Mouse (Mus musculus): ENCODE measurements around the gene Ndufaf5. TPM values are rescaled to one million over a fixed set of nuclear protein-coding genes. Genes with fewer than 3 reads are reported as not detected.
A peak's percentile ranks its signal among the peaks of the same experiment; 100 is the strongest.
"Not testable (repeated sequence)": the region's sequence is repeated elsewhere in the genome, so short reads cannot be mapped to it uniquely, and the experiment has no call there.

Gene Ndufaf5
- 1.1 TPM in 2 replicates for polyA plus RNA-seq (2012)

DNA sequence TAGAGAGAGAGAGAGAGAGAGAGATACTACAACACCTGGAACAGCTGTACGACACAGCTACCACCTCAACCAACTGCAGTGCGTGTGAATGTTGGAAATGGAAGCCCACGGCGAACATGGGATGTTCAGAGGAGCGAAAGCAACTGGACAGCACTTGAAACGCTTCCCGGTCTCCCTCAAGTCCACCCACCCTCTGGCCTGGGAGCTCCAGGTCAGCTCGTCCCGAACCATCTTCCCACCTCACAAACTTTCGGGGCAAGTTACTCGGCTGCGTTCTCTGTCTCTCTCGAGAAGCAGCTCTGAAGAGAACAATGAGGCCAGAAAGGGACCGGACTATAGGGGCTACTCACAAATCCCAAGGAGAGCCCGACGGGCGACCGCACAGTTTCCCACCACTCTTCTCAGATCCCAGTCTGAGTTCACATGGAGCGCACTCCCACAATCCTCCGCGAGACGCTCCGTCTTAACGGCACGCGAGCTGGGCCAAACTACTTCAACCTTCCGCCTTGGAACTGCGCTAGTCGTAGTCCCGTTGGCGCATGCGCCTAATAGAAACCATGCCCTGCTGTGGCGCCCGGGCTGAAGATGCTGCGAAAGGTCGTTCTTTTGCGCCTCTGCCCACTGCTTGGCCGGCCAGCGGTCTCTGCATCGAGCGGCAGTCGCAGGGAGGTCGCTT, at the start of gene Ndufaf5, which contains the start of gene Esf1:
Ndufaf5 (plus strand) TSS at position 523 of the 676 bp plus-strand sequence.
Esf1 (minus strand) TSS at position 438 of the 676 bp plus-strand sequence.
- Histone ChIP-seq H3K36me3 (ENCODE audit: control insufficient read depth) (peaks cover 12% of the 10 kb centered on the region), H3K9me3 (ENCODE audit: control insufficient read depth, low read length) (no peaks in the 10 kb centered on the region), H3K4me3 (replicated peaks) (peak within 1 kb of the TSS; percentile 68), H3K27me3 (ENCODE audit: control insufficient read depth) (no peaks in the 10 kb centered on the region), H3K4me1 (ENCODE audit: control insufficient read depth) (peaks cover 32% of the 10 kb centered on the region)
- TF ChIP-seq GATA1 (IDR thresholded peaks at IDR 0.05; ENCODE audit: low read length) (no peak), TAL1 (IDR thresholded peaks at IDR 0.05; ENCODE audit: low read length) (no peak)

DNA sequence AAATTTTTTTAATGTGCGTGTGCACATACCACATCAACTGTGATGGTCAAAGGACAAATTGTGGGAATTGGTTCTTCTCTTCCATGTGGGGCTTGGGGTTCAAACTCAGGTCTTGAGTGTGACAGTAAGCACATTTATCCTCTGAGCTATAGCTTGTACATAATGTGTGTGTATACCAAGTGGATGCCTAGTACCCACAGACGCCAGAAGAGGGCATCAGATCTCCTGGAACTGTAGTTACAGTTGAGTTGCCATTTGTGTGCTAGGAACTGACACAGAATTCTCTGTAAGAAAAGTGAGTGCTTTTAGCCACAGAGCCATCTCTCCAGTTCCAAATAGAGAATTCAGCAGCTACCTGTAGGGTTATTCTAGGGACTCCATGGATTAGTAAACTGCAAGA, 44.9 kb upstream of the Ndufaf5 start:
- H3K4me1 ChIP-seq (ENCODE audit: control insufficient read depth): peaks cover 1% of the 10 kb centered on the region; the same call in 1 of the 2 replicates
- no peak for TF ChIP-seq TAL1 (IDR thresholded peaks at IDR 0.05; ENCODE audit: low read length)
- TF ChIP-seq GATA1 (IDR thresholded peaks at IDR 0.05; ENCODE audit: low read length): no peak
- peaks cover 78% of the 10 kb centered on the region for H3K36me3 ChIP-seq (ENCODE audit: control insufficient read depth)
- H3K9me3 ChIP-seq (ENCODE audit: control insufficient read depth, low read length): no peaks in the 10 kb centered on the region
- H3K4me3 ChIP-seq (replicated peaks): no peak overlapping the region
- no peaks in the 10 kb centered on the region for H3K27me3 ChIP-seq (ENCODE audit: control insufficient read depth)

DNA sequence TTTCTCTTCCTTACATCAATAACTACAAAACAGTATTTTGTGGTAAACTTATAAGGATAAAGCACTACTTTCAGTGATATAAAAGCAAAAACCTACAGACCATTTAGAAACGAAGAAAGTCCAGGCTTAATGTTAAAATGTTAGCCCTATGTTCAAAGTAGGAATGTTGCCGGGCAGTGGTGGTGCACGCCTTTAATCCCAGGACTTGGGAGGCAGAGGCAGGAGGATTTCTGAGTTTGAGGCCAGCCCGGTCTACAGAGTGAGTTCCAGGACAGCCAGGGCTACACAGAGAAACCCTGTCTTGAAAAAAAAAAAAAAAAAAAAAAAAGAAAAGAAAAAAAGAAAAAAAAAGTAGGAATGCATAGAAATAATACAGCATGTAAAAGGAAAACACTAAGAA, 18.7 kb upstream of the Ndufaf5 start, which contains the start of gene Gm17374:
Gm17374 (plus strand) TSS at position 301 of the 400 bp plus-strand sequence.
- not testable (repeated sequence) for H3K27me3 ChIP-seq (ENCODE audit: control insufficient read depth); H3K4me1 ChIP-seq (ENCODE audit: control insufficient read depth); H3K4me3 ChIP-seq (replicated peaks); H3K9me3 ChIP-seq (ENCODE audit: control insufficient read depth, low read length)
- H3K36me3 ChIP-seq (ENCODE audit: control insufficient read depth): peaks cover 61% of the 10 kb centered on the region

DNA sequence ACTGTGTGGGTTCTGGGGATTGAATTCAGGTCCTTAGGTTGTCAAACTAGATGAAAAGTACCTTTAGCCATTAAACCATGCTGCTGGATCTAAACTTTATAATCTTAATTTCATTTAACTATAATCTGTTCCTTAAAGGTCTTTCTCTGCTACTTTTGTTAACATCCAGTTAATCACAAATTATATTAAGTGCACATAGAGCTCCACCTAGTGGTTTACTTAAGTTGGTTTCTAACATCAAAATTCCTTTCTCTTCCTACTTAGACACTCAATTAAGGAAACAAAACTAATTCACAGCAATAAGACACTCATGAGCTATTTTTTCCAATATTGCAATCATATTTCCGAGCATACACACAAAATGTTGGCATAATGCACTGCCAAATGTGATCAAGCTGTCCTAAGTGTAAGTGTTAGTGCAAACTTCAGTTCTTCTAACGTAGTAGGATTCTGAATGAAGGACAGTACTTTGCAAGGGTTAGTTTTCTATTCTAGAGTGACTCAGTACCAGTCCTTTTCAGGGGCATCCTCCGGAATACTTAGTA, 11.2 kb upstream of the Ndufaf5 start:
- Histone ChIP-seq H3K4me1 (ENCODE audit: control insufficient read depth) (peaks cover 15% of the 10 kb centered on the region), H3K9me3 (ENCODE audit: control insufficient read depth, low read length) (no peaks in the 10 kb centered on the region), H3K4me3 (replicated peaks) (no peak overlapping the region), H3K36me3 (ENCODE audit: control insufficient read depth) (peaks cover 69% of the 10 kb centered on the region), H3K27me3 (ENCODE audit: control insufficient read depth) (no peaks in the 10 kb centered on the region)
- no peak for TF ChIP-seq TAL1 (IDR thresholded peaks at IDR 0.05; ENCODE audit: low read length)
- TF ChIP-seq GATA1 (IDR thresholded peaks at IDR 0.05; ENCODE audit: low read length): no peak

DNA sequence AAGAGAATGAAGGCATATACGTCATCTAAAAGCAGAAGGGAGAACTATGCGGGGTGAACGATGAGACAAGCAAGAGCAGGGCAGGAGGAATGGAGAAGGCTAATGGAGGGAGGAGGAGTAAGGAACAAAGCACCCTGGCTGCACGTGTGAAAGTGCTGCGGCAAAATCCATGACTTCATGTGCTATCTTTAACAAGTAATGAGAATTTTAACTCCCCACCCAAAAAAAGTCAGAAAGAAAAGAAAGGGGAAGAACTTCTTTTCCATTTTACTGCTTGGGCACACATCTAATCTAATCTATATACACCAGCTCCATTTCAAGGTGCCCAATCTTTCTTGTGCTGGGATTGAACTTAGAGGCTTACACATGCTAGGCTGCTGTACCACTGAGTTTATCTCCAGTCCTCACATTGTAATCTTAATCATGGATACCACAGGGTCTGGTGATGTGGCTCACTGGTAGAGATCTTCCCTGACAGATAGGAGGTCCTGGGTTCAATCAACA, 7.0 kb upstream of the Ndufaf5 start:
- Histone ChIP-seq H3K4me3 (replicated peaks) (no peak overlapping the region), H3K4me1 (ENCODE audit: control insufficient read depth) (peaks cover 25% of the 10 kb centered on the region), H3K27me3 (ENCODE audit: control insufficient read depth) (no peaks in the 10 kb centered on the region), H3K36me3 (ENCODE audit: control insufficient read depth) (peaks cover 55% of the 10 kb centered on the region), H3K9me3 (ENCODE audit: control insufficient read depth, low read length) (no peaks in the 10 kb centered on the region)
- TF ChIP-seq GATA1 (IDR thresholded peaks at IDR 0.05; ENCODE audit: low read length): peak; percentile 62
- peak; percentile 42; the same call in 1 of the 3 replicates for TF ChIP-seq TAL1 (IDR thresholded peaks at IDR 0.05; ENCODE audit: low read length)

DNA sequence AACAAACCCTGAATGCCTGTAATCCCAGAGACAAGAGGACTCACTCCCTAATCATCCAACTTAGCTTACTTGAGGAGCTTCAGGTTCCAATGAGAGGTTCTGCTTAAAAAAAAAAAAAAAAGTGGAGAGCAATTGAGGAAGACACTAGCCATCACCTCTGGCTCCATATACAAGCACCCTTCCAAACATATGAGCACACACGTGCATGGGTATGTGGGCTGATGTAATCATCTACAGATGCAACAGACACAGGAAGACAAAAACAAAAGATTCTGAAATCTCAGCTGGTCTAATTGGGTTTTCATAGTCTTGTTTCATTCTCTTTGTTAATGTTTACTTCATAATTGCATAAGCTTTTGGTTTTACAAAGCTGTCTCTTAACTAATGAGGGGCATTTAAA, 1.4 kb upstream of the Ndufaf5 start:
- Histone ChIP-seq H3K4me3 (replicated peaks) (peak overlapping the region; percentile 68), H3K27me3 (ENCODE audit: control insufficient read depth) (no peaks in the 10 kb centered on the region), H3K36me3 (ENCODE audit: control insufficient read depth) (peaks cover 22% of the 10 kb centered on the region), H3K4me1 (ENCODE audit: control insufficient read depth) (peaks cover 40% of the 10 kb centered on the region), H3K9me3 (ENCODE audit: control insufficient read depth, low read length) (no peaks in the 10 kb centered on the region)
- TF ChIP-seq TAL1 (IDR thresholded peaks at IDR 0.05; ENCODE audit: low read length): no peak

DNA sequence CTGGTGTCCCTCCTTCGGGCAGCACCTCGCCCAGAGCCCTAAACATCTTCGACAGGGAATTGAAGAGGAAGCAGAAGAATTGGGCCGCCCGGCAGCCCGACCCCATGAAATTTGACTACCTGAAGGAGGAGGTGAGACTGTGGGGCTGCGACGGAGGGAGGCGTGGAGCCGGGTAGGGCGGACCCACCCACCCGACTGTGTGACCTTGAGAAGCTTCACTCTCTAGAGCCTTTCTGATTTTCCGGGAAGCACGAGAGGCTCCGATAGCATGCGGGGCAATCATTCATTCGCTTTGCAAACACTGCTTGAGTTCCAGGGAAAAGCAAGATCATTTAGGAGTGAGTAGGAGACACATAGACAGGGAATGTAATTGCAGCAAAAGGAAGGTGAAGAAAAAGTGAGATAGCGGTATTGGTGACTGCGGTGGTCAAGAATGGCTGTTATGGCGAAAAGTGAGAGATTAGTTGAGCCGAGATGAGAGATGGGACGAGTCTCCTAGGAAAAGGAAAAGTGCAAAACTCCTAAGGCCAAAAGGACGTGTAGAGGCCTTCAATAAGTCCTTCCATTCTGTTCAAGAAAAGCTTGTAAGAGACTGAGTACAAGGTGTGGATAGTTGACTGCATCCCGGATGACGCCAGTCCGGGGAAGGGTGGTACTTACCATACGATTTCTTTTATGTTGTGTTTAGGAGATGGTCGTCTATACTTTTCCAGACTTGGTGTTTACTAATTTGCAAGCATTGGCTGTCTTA, 529 bp downstream of the Ndufaf5 start:
- peak overlapping the region; percentile 68 for H3K4me3 ChIP-seq (replicated peaks)
- peaks cover 11% of the 10 kb centered on the region for H3K36me3 ChIP-seq (ENCODE audit: control insufficient read depth)
- no peak for TF ChIP-seq GATA1 (IDR thresholded peaks at IDR 0.05; ENCODE audit: low read length)
- TF ChIP-seq TAL1 (IDR thresholded peaks at IDR 0.05; ENCODE audit: low read length): no peak
- H3K27me3 ChIP-seq (ENCODE audit: control insufficient read depth): no peaks in the 10 kb centered on the region
- H3K9me3 ChIP-seq (ENCODE audit: control insufficient read depth, low read length): no peaks in the 10 kb centered on the region
- peaks cover 32% of the 10 kb centered on the region for H3K4me1 ChIP-seq (ENCODE audit: control insufficient read depth)

DNA sequence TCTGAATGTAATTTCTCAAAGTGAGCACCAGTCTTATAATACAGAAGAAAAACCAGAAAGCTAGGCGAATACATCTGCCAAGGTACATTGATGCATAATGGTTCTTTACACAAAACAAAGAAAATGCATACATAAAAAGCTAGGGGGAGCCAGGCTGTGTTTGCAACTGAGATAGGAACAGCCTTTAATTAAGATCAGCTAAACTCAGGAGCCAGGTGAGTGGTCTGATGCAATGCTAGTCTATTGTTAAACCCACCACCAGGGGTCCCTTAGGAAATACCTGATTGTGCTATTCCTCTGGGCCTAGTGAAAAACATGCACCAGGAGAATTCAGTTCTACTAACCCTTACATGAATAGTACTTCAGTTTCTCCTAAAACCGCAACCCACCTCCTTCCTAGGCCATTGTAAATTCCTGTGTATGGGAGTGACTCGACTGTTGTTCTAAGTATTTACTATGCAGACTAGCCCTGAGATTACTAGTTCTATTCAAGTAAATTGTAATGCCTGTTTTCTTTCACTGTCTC, 15.3 kb downstream of the Ndufaf5 start:
- H3K9me3 ChIP-seq (ENCODE audit: control insufficient read depth, low read length); H3K4me3 ChIP-seq (replicated peaks); H3K4me1 ChIP-seq (ENCODE audit: control insufficient read depth); H3K27me3 ChIP-seq (ENCODE audit: control insufficient read depth): not testable (repeated sequence)
- peaks cover 15% of the 10 kb centered on the region for H3K36me3 ChIP-seq (ENCODE audit: control insufficient read depth)

DNA sequence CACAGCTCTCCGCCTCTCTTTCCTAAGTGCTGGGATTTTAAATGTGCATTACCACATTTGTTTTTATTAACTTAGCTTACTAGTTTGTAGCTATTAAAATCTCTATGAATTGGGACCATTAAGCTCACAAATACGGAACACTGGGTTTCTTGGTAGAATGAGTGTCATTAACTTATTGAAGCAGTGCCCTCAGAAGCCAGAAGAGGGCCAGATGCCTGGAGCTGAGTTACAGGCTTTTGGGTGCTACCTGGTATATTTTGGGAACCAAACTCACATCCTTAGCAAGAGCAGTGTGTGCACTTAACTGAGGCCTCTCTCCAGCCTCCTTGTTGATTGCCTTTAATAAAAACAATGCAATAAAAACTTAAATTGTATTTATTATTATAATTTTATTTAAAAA, 30.3 kb downstream of the Ndufaf5 start:
- Histone ChIP-seq H3K27me3 (ENCODE audit: control insufficient read depth) (no peaks in the 10 kb centered on the region), H3K36me3 (ENCODE audit: control insufficient read depth) (peaks cover 25% of the 10 kb centered on the region), H3K9me3 (ENCODE audit: control insufficient read depth, low read length) (no peaks in the 10 kb centered on the region), H3K4me1 (ENCODE audit: control insufficient read depth) (no peaks in the 10 kb centered on the region), H3K4me3 (replicated peaks) (no peak overlapping the region)
- no peak for TF ChIP-seq GATA1 (IDR thresholded peaks at IDR 0.05; ENCODE audit: low read length)
- no peak for TF ChIP-seq TAL1 (IDR thresholded peaks at IDR 0.05; ENCODE audit: low read length)

Measured in erythroblast, embryonic 14.5 days (primary cell).